Mouse (Mus musculus) limb, embryonic 10.5 days (tissue): Measurements from ENCODE around the gene Sall4. TPM values are rescaled to one million over a fixed set of nuclear protein-coding genes. Genes with fewer than 3 reads are reported as not detected.
"Not testable (repeated sequence)": the region's sequence is repeated elsewhere in the genome, so short reads cannot be mapped to it uniquely, and the experiment has no call there.

ENCODE experiments used
- DNase-seq: peaks from one replicate; pipeline ENCODE4 v3.0.0-alpha.2; 2017; ENCODE audit warnings: low spot score
- H3K27ac ChIP-seq: fragments of 300-500 bp; sonication (generic); 2 replicates; pipeline ENCODE4 v1.5.1; 2016; ENCODE audit warnings: mild to moderate bottlenecking
- H3K27me3 ChIP-seq: fragments of 300-500 bp; sonication (generic); 2 replicates; pipeline ENCODE4 v1.6.1; 2016; ENCODE audit warnings: low read depth, mild to moderate bottlenecking; ENCODE audit not compliant: poor library complexity, severe bottlenecking
- H3K36me3 ChIP-seq: fragments of 300-500 bp; sonication (generic); 2 replicates; pipeline ENCODE4 v1.6.1; 2016; ENCODE audit warnings: mild to moderate bottlenecking, moderate library complexity
- H3K4me1 ChIP-seq: fragments of 300-500 bp; sonication (generic); 2 replicates; pipeline ENCODE4 v1.6.1; 2016
- H3K4me3 ChIP-seq: fragments of 300-500 bp; sonication (generic); 2 replicates; pipeline ENCODE4 v1.5.1; 2016; ENCODE audit warnings: mild to moderate bottlenecking, moderate library complexity
- H3K9me3 ChIP-seq: fragments of 300-500 bp; sonication (generic); replicated peaks from 2 replicates; pipeline ENCODE4 v1.6.1; 2016; ENCODE audit warnings: mild to moderate bottlenecking
- WGBS: fragments of 180-500 bp; shearing (Covaris S2); methylation state at CpG from one replicate; pipeline ENCODE4 v1.1.7; 2016; 5-methylcytosine and 5-hydroxymethylcytosine counted together
- polyA plus RNA-seq: library from polyadenylated mRNA; unstranded; fragments of >200 nt; fragmentation: Nextera tagmentation; extraction: Ambion mirVana; gene quantifications from 2 replicates; pipeline ENCODE4 v1.2.1, GENCODE M21; 2016

Gene Sall4
- polyA plus RNA-seq, 1 experiment from 2014 or later, result 26.8 TPM

DNA sequence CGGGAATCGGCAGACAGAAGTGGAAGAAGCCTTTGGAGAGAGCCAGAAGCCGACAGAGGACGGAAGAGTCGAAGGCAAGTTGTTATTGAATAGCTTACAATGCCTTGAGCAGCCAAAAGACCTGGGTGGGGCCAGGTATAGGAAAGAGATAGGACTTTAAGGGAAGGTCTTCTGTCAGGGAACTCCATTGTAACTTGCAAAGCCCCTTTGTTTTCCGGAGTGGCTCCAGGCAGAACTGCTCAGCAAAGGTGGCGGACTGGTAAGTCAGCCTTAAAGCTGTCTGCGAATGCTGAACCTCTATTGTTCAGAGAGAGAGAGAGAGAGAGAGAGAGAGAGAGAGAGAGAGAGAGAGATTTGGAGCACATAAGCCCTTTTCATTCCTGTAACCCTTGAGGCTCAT is 1.5 kb upstream of the Sall4 start:
- Histone ChIP-seq H3K27me3 (peaks cover 17% of the 10 kb centered on the region), H3K36me3 (no peaks in the 10 kb centered on the region), H3K4me1 (peaks cover 28% of the 10 kb centered on the region), H3K4me3 (no peak overlapping the region), H3K9me3 (no peaks in the 10 kb centered on the region), H3K27ac (no peak overlapping the region)
- no peak for DNase-seq
- WGBS, result 69% methylated on average over 8 of the region's 8 CpGs

DNA sequence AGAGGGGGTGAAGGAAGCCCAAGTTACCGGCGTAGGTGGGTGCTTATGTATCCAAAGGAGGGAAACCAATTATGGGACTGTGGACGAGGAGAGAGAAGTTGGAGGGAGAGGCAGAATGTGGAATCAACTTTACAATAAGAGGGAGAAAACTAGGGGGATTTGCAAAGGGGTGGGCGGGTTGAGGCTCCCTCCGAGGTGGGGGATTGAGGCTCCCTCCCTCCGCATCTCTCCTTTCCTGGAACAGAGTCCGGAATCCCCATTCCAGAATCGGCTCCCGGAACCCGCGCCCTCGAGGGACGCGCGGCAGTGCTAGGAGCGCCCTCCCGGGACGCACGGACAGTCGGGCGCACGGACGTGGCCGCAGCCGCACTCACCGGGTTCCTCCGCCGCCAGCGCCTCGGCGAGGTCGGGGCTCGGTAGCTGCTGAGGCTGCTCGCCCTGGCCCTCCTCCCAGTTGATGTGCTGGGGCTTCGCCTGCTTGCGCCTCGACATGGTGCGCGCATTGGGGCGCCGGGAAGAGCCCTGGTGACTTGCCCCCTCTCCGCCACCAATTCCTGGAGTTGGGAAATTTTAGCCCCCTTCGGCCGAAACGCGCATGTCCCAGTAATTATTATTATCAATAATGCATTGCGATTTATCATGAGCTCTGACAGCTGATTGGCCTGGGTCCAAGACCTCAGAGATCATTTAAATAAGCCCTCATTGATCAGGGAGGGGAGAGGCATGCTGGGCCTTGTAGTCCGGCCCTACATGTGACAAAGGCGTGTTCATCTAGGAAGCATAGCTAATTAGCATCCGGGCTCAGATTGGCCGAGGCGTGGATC is 993 bp downstream of the Sall4 start:
- WGBS, result 0% methylated on average over 52 of the region's 52 CpGs
- Histone ChIP-seq H3K9me3 (no peaks in the 10 kb centered on the region), H3K4me3 (peak overlapping the region; percentile 76), H3K4me1 (peaks cover 52% of the 10 kb centered on the region), H3K27ac (peak overlapping the region; percentile 98), H3K36me3 (no peaks in the 10 kb centered on the region), H3K27me3 (peaks cover 17% of the 10 kb centered on the region)
- DNase-seq, result peak; percentile 80

DNA sequence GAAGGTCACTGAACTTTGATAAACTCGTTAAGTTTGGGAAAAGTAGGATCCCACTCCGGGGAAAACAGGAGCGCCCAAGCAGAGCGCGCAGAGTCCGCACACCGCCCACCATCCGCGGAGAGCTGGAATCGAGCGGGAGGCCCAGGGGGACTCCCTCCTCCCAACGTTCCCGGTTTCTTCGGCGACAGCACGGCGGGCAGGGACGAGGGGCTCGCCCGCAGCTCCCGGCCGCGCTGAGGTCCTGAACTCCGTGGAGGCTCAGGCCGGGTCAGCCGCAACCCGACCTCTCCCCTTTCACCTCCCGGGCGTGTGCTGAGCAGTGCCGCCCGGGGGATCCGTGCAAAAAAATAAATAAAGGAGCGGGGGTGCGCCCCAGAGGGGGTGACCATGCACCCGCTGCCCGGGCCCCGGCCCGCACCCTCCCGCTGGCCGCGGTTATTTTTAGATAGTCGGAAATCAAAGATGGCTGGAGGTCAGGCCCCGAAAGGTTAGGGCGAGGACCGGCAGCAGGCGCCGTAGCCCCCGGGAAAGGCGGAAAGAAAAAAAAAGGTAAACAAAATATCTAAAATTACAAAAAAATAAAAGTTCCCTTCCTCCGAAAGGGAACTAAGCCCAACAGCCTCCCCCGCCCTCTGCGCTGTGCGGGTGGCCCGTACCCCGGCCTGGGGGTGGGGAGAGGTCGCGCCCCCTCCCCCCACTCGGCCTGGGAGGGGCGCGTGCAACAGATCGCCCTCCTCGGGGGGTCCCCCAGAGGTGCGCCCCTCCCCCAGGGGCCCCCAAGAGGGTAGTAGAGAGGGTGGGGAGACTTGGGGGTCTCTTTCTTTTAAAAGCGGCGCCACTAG is 1.8 kb downstream of the Sall4 start:
- Histone ChIP-seq H3K4me3 (peak overlapping the region; percentile 76), H3K36me3 (peaks cover 6% of the 10 kb centered on the region), H3K4me1 (peaks cover 52% of the 10 kb centered on the region), H3K9me3 (no peaks in the 10 kb centered on the region), H3K27ac (peak overlapping the region; percentile 98), H3K27me3 (peaks cover 17% of the 10 kb centered on the region)
- under 1% methylated on average over 65 of the region's 65 CpGs for WGBS
- peak; percentile 68 for DNase-seq

DNA sequence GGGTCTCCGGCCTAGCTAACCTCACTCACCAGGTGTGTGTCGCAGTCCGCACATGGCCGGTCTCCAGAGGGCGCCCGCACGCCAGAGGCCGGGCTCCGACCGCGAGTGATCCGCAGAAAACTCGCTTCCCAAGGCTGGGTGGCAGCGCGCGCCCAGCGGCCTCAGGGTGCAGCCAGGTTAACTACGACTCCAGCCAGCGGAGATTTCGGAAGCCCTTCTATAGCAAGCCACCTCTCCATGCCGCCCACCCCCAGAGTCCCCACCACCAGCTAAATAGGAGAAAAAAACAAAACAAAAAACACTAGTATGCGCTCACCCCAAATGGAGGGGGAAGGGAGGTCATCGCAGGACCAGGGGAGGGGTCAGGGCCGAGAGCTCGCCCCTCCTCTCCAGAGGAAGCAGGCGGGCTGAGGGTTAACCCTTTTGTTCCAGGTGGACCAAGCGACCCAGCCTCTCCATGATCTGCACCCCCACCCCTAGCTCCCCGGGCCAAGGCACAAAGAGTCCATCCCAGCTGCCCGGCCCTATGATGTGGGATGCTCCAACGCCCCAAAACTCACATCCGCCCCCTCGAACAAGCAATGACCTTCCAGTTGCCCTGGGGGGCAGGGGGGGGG is 2.6 kb downstream of the Sall4 start:
- WGBS, result under 1% methylated on average over 32 of the region's 32 CpGs
- H3K27ac ChIP-seq, result peak overlapping the region; percentile 98
- H3K27me3 ChIP-seq, result peaks cover 17% of the 10 kb centered on the region
- peaks cover 52% of the 10 kb centered on the region for H3K4me1 ChIP-seq
- H3K9me3 ChIP-seq, result no peaks in the 10 kb centered on the region
- H3K36me3 ChIP-seq, result peaks cover 8% of the 10 kb centered on the region
- peak; percentile 87 for DNase-seq
- peak overlapping the region; percentile 76 for H3K4me3 ChIP-seq

DNA sequence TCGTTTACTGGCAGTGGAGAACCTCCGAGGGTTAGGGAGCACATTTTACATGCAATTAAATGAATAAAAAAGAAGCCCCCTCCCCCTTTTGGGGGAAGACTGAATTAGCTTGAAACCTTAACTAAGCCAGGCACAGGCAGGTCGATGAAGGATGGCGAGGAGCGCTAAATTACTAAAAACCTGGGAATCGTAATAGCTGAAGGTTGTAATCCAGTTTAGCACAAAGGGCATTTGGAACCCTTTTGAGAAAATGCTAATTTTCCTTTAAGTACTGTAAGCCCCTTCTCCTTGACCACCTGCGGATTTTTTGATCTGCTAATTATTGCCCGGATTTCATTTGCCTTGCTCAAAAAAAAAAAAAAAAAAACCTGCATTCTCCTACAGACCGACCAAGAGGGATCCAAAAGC is 3.3 kb downstream of the Sall4 start:
- H3K27ac ChIP-seq, result peak overlapping the region; percentile 98; the same call in 1 of the 2 replicates
- H3K4me1 ChIP-seq, result peaks cover 52% of the 10 kb centered on the region
- H3K4me3 ChIP-seq, result peak overlapping the region; percentile 76
- H3K27me3 ChIP-seq, result peaks cover 17% of the 10 kb centered on the region
- H3K36me3 ChIP-seq, result peaks cover 15% of the 10 kb centered on the region
- WGBS, result 2% methylated on average over 9 of the region's 9 CpGs
- no peak for DNase-seq
- H3K9me3 ChIP-seq, result no peaks in the 10 kb centered on the region

DNA sequence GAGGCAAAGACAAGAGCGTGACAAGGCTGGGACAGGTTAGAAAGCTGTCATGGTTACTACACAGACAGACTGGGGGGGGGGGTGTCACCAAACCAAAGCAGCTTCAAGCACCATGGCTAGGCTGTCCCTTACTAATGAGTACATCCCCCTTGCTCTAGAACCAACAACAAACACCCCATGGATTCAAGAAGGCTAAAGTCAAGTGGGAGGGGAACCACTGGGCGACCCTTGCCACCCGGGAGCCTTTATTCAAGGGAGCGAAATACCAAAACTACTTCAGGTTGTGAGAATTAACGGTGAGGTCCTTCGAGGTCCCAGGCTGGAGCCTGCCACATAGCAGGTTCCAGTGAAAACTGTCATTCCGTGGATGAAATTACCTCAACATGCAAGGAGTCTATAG is 4.0 kb downstream of the Sall4 start:
- 7% methylated on average over 7 of the region's 7 CpGs for WGBS
- peaks cover 18% of the 10 kb centered on the region for H3K36me3 ChIP-seq
- peak overlapping the region; percentile 76 for H3K4me3 ChIP-seq
- H3K27ac ChIP-seq, result peak overlapping the region; percentile 25; the same call in 1 of the 2 replicates
- DNase-seq, result no peak
- H3K4me1 ChIP-seq, result peaks cover 54% of the 10 kb centered on the region
- H3K27me3 ChIP-seq, result peaks cover 12% of the 10 kb centered on the region
- H3K9me3 ChIP-seq, result no peaks in the 10 kb centered on the region

DNA sequence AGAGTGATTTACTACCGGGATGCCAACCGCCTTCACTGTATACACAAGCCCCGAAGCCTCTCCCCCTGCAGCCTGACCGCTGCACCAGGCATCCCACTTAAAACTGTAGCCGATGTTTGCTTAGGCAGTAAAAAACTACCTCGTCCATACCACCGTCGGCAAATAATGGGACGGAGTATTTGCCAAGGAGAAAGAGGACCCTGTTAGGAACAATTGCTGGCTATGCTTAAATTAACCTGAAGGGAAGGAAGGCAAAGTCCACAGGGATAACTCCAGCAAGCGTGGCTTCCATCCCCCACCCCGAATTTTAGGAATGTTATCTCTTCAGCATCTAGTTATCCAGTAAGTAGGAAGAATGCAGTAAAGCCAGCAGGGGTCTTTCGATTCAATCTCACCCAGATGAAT is 5.3 kb downstream of the Sall4 start:
- WGBS, result 5% methylated on average over 12 of the region's 12 CpGs
- H3K4me3 ChIP-seq, result peak overlapping the region; percentile 20
- H3K4me1 ChIP-seq, result peaks cover 44% of the 10 kb centered on the region
- H3K9me3 ChIP-seq, result no peaks in the 10 kb centered on the region
- peaks cover 30% of the 10 kb centered on the region for H3K36me3 ChIP-seq
- peak overlapping the region; percentile 11; the same call in 1 of the 2 replicates for H3K27ac ChIP-seq
- no peak for DNase-seq
- H3K27me3 ChIP-seq, result no peaks in the 10 kb centered on the region

DNA sequence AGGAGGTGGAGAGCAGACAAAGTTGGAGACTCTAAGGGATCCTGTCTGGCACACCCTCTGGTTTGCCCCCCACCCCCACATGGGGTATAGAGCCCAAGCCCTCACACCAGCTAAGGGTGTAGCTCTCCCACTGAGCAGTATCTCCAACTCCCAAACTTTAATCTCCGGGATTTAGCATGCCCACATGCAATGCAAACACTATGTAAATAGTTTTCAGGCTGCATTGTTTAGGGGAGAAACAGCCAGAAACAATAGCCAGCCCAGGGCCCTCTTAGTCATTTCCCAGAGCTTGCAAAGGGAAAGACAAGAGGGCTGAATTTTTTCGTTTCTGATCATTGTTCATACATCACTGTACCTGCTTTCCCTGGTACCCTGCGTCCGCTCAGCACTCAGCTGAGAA is 5.8 kb downstream of the Sall4 start:
- Histone ChIP-seq H3K27ac (peak overlapping the region; percentile 11; the same call in 1 of the 2 replicates), H3K4me3 (peak overlapping the region; percentile 20), H3K27me3 (no peaks in the 10 kb centered on the region), H3K36me3 (peaks cover 34% of the 10 kb centered on the region), H3K9me3 (no peaks in the 10 kb centered on the region), H3K4me1 (peaks cover 43% of the 10 kb centered on the region)
- DNase-seq, result no peak
- 26% methylated on average over 4 of the region's 4 CpGs for WGBS

DNA sequence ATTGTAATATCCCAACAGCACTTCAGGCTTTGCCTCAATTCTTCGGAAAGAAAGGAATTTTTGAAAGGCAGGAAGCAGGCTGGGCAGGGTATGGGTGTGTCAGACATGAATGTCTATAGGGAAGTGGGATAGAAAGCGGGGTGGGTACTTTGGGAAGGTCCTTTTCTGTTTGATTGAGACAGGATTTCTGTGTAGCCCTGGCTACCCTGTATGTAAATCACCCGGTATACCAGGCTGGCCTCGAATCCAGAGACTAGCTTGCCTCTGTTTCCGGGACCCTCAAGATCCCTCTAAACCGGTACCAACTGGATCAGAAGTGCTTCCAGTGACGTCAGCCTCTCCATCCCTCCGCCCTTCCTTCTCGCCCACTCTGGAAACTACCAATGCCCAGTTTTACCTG is 6.6 kb downstream of the Sall4 start:
- no peak overlapping the region for H3K27ac ChIP-seq
- H3K36me3 ChIP-seq, result peaks cover 42% of the 10 kb centered on the region
- H3K9me3 ChIP-seq, result no peaks in the 10 kb centered on the region
- 88% methylated on average over 9 of the region's 9 CpGs for WGBS
- H3K27me3 ChIP-seq, result no peaks in the 10 kb centered on the region
- DNase-seq, result no peak
- no peak overlapping the region for H3K4me3 ChIP-seq
- H3K4me1 ChIP-seq, result peaks cover 38% of the 10 kb centered on the region

DNA sequence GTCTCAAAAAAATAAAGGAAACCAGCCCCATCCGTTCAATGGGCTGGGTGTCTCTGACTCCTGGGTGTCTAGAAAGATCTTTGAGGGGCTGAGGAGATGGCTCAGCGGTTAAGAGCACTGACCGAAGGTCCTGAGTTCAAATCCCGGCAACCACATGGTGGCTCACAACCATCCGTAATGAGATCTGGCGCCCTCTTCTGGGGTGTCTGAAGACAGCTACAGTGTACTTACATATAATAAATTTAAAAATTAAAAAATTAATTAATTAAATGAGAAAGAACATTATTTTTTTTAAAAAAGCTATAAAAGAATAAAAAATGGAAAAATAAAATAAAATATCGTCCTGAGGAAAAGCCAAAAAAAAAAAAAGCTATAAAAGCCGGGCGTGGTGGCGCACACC is 23.3 kb downstream of the Sall4 start:
- H3K27me3 ChIP-seq, H3K4me3 ChIP-seq, DNase-seq, H3K27ac ChIP-seq, H3K9me3 ChIP-seq: not testable (repeated sequence)
- H3K4me1 ChIP-seq, result peaks cover 13% of the 10 kb centered on the region
- H3K36me3 ChIP-seq, result peaks cover 27% of the 10 kb centered on the region
- WGBS, result 90% methylated on average over 10 of the region's 10 CpGs

DNA sequence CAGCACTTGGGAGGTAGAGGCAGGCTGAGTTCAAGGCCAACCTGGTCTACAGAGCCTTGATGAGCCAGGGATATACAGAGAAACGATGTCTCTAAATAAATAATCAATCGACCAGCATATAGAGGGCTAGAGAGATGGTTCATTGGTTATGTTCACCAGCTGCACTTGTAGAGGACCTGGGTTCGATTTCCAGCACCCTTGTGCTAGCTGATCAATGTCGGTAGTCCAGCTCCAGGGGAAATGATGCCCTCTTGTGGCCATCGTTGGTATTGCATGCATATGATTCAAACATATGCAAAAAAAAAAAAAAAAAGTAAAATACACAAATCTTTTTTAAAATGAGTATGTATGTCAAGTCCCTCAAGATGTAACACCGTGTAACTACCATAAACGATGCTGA is 25.1 kb downstream of the Sall4 start:
- no peaks in the 10 kb centered on the region for H3K27me3 ChIP-seq
- DNase-seq, result peak; percentile 70
- H3K4me1 ChIP-seq, result peaks cover 13% of the 10 kb centered on the region
- no peaks in the 10 kb centered on the region for H3K9me3 ChIP-seq
- H3K36me3 ChIP-seq, result peaks cover 10% of the 10 kb centered on the region
- WGBS, result 21% methylated on average over 7 of the region's 7 CpGs
- H3K4me3 ChIP-seq, result peak overlapping the region; percentile 91; the same call in 1 of the 2 replicates
- no peak overlapping the region for H3K27ac ChIP-seq

DNA sequence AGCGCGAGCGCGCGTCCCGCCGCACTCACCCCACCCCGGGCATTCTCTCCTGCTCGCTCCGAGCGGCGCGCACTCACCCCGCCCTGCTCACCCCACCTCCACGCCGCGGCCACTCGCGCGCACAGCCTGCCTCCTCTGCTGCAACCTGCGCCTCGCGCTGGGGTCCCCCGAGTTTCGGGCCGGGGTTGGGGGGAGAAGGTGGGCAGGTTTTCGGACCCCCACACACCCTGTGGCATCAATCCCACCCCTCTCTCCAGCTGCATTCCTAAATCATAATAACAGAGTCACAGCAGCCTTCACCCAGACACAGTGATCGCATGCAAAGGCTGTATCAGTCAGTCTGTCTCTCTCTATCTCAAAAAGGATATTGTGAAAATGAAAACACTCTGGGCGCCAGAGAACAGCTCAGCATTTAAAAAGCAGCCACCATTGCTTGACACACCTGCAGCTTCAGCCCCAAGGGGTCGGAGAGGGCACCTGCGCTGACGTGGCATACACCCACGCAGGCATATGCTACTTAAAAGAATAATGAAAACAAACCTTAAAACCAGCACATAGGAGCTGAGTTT is 25.6 kb downstream of the Sall4 start, which contains the start of gene Atp9a:
Gene Atp9a, minus strand, starts transcription at position 351 of the 569 bp plus-strand sequence.
- peak within 1 kb of the TSS; percentile 88 for H3K27ac ChIP-seq
- no peaks in the 10 kb centered on the region for H3K9me3 ChIP-seq
- peak; percentile 64 for DNase-seq
- peaks cover 5% of the 10 kb centered on the region for H3K36me3 ChIP-seq
- 7% methylated on average over 33 of the region's 33 CpGs for WGBS
- peak within 1 kb of the TSS; percentile 91 for H3K4me3 ChIP-seq
- H3K4me1 ChIP-seq, result peaks cover 13% of the 10 kb centered on the region
- no peaks in the 10 kb centered on the region for H3K27me3 ChIP-seq
